ENCODE assay signal across 9 mouse cellular contexts in the genomic region with DNA sequence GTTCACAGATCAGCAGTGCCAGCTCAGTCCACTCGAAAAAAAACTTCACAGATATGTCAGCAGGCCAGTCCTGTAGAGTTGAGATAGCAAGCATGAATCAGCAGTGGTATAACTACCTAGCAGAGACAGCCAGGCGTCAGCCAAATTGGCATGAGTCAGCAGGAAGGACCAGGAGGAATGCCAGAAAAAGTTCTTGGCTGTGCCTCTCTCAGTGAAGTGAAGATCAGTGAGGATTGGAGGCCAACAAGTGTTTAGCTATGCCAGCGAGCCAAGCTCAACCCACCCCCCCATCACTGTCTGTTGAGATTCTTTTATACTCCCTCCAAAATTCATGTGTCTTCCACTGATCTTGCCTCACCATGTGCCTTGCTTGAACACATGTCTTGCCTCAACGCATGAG.
DNase-seq lines count a peak whose midpoint lies in the region; ATAC-seq and TF ChIP-seq lines count a peak whose summit lies in the region.
"Had no signal": no experiment of that assay in that cellular context is flagged by ENCODE, and none has a peak within 500 bp of the region (broad histone marks: within the 10 kb centered on the region; RNA-seq: fewer than 3 reads in every experiment).

No protein-coding gene starts in this region.

- H3K4me1 ChIP-seq in forebrain, embryonic 13.5 days: no peaks in the 10 kb centered on the region
- no peaks in the 10 kb centered on the region for H3K4me1 ChIP-seq in forebrain, embryonic 11.5 days (replicated peaks; ENCODE audit: control insufficient read depth, insufficient read depth, low read length)
- H3K4me1 ChIP-seq in thymus, adult 2 months (replicated peaks; ENCODE audit: control insufficient read depth, insufficient read depth, low read length): no peaks in the 10 kb centered on the region

- WGBS in forebrain, embryonic 13.5 days: 82% methylated on average over 4 of the region's 4 CpGs
- 79% methylated on average over 4 of the region's 4 CpGs for WGBS in forebrain, embryonic 11.5 days
- WGBS in thymus, adult 2 months: 70% methylated on average over 4 of the region's 4 CpGs

- intact Hi-C loops in left cerebral cortex, postnatal 36 days (cut with DNase I): no loop called here

- peak; percentile 41; the same call in 1 of the 2 replicates for ATAC-seq in forebrain, embryonic 13.5 days
- no peak for ATAC-seq in forebrain, embryonic 11.5 days (replicated peaks; ENCODE audit: low FRiP score)
- ATAC-seq in Patski: peak; percentile 65
- ATAC-seq in monocyte, adult 5-6 weeks (replicated peaks; ENCODE audit: insufficient number of reproducible peaks, low FRiP score, low TSS enrichment, poor library complexity, severe bottlenecking): no peak

- in situ Hi-C loops in Patski (cut with MboI; ENCODE audit: low pct_unique_long_range_greater_than_20kb): no loop called here

- H3K27ac ChIP-seq in forebrain, embryonic 13.5 days: no peak overlapping the region
- H3K27ac ChIP-seq in forebrain, embryonic 11.5 days (ENCODE audit: low read depth, low read length): no peak overlapping the region
- H3K27ac ChIP-seq in thymus, adult 2 months (ENCODE audit: control insufficient read depth, insufficient read depth, low read length): no peak overlapping the region

- no peak overlapping the region for H3K9ac ChIP-seq in forebrain, embryonic 13.5 days
- no peak overlapping the region for H3K9ac ChIP-seq in forebrain, embryonic 11.5 days (ENCODE audit: low read length)

- no peaks in the 10 kb centered on the region for H3K36me3 ChIP-seq in forebrain, embryonic 13.5 days (ENCODE audit: poor library complexity, severe bottlenecking)
- H3K36me3 ChIP-seq in forebrain, embryonic 11.5 days (ENCODE audit: control insufficient read depth, insufficient read depth, low read length): no peaks in the 10 kb centered on the region
- H3K36me3 ChIP-seq in thymus, adult 2 months (ENCODE audit: control insufficient read depth, insufficient read depth, low read length): no peaks in the 10 kb centered on the region

- TF ChIP-seq POLR2A in thymus, adult 2 months (IDR thresholded peaks at IDR 0.05; ENCODE audit: control insufficient read depth, extremely low read depth, insufficient read depth, low read length, poor library complexity): no peak

- CTCF ChIA-PET in Patski (lab: Charles Lee): no interaction called here

- H3K4me2 ChIP-seq in forebrain, embryonic 13.5 days: no peak overlapping the region
- no peak overlapping the region for H3K4me2 ChIP-seq in forebrain, embryonic 11.5 days (ENCODE audit: low read depth, low read length, severe bottlenecking)

- H3K9me3 ChIP-seq in forebrain, embryonic 13.5 days (replicated peaks): no peaks in the 10 kb centered on the region
- H3K9me3 ChIP-seq in forebrain, embryonic 11.5 days (ENCODE audit: control insufficient read depth, low read length): no peaks in the 10 kb centered on the region

- H3K4me3 ChIP-seq in forebrain, embryonic 13.5 days: no peak overlapping the region
- no peak overlapping the region for H3K4me3 ChIP-seq in forebrain, embryonic 11.5 days (ENCODE audit: low read depth, low read length)
- H3K4me3 ChIP-seq in thymus, adult 2 months (ENCODE audit: control insufficient read depth, insufficient read depth, low read length): no peak overlapping the region

- TF ChIP-seq CTCF in Patski (IDR thresholded peaks at IDR 0.05): no peak
- TF ChIP-seq CTCF in thymus, adult 2 months (IDR thresholded peaks at IDR 0.05; ENCODE audit: borderline replicate concordance, control insufficient read depth, extremely low read depth, insufficient read depth, low read length, poor library complexity): no peak

- POLR2A ChIA-PET in Patski (lab: Charles Lee): no interaction called here

- no peaks in the 10 kb centered on the region for H3K27me3 ChIP-seq in forebrain, embryonic 13.5 days
- H3K27me3 ChIP-seq in forebrain, embryonic 11.5 days (ENCODE audit: control insufficient read depth, insufficient read depth, low read length): no peaks in the 10 kb centered on the region
- H3K27me3 ChIP-seq in Patski: no peaks in the 10 kb centered on the region
- H3K27me3 ChIP-seq in thymus, adult 2 months (ENCODE audit: control insufficient read depth, insufficient read depth, low read length): no peaks in the 10 kb centered on the region
- H3K27me3 ChIP-seq: CH12.LX had no signal

- DNase-seq in forebrain, embryonic 11.5 days (ENCODE audit: low spot score): no peak
- peak; percentile 20 for DNase-seq in Patski (ENCODE audit: low read depth, low spot score)
- peak; percentile 35 to 39 for DNase-seq in heart, adult 9 months (ENCODE audit: low spot score in 2 of 2)
- DNase-seq in left cerebral cortex, postnatal 36 days (ENCODE audit: low spot score in 2 of 2): peak; percentile 44 to 60
- DNase-seq in thymus, adult 2 months: no peak
- no peak for DNase-seq in gastrocnemius, postnatal 4 days (ENCODE audit: low spot score in 2 of 2)

Comparison
In these comparisons a context has a peak if more than half of its experiments do, and no peak if none do; other contexts are left out.
1. ATAC-seq: peak in forebrain, embryonic 13.5 days (single experiment) and Patski (single experiment); none in forebrain, embryonic 11.5 days (single experiment) and monocyte, adult 5-6 weeks (single experiment).
2. DNase-seq: peak in Patski (single experiment), heart, adult 9 months (2 of 2) and left cerebral cortex, postnatal 36 days (2 of 2); none in forebrain, embryonic 11.5 days (single experiment), thymus, adult 2 months (single experiment) and gastrocnemius, postnatal 4 days (0 of 2).